Mouse (Mus musculus) regulatory T cell (primary cell): ENCODE data around the gene Rec8.

Source experiments
- in situ Hi-C: fragments of 300-600 bp; cut with MboI, MseI; formaldehyde crosslinking; loops from one replicate; pipeline ENCODE4 v1.15.1; 2025; ENCODE audit warnings: high pct_unique_total_duplicates

Rec8 gene

GRCm38 (mm10) chr14:55590748-55591330 lies 27.0 kb upstream of the Rec8 start, which contains the start of gene Psme2:
TSS of gene Psme2 (minus strand) at chr14:55591113.
- in situ Hi-C loops: loop anchor here (25.0 kb wide), 1 partner anchor 704 kb away; the partner anchor contains the start of genes Bcl2l2, Gm20521, Pabpn1 and Ppp1r3e

- in situ Hi-C loops: loop anchor here (25.0 kb wide), 1 partner anchor 704 kb away; the partner anchor contains the start of genes Bcl2l2, Gm20521, Pabpn1 and Ppp1r3e
Observed at GRCm38 (mm10) chr14:55591331-55591891, 26.4 kb upstream of the Rec8 start, which contains the start of gene Rnf31. TSS of gene Rnf31 (plus strand) at chr14:55591708.

GRCm38 (mm10) chr14:55592226-55592625 lies 25.6 kb upstream of the Rec8 start:
- in situ Hi-C loops: loop anchor here (25.0 kb wide), 1 partner anchor 705 kb away; the partner anchor contains the start of genes Bcl2l2, Gm20521, Pabpn1 and Ppp1r3e

- in situ Hi-C loops: loop anchor here (25.0 kb wide), 1 partner anchor 709 kb away; the partner anchor contains the start of genes Bcl2l2, Gm20521, Pabpn1 and Ppp1r3e
Observed at GRCm38 (mm10) chr14:55596036-55596690, 21.7 kb upstream of the Rec8 start.

- in situ Hi-C loops: loop anchor here (25.0 kb wide), 1 partner anchor 711 kb away; the partner anchor contains the start of genes Bcl2l2, Gm20521, Pabpn1 and Ppp1r3e
Observed at GRCm38 (mm10) chr14:55598521-55599390, 19.1 kb upstream of the Rec8 start.

- in situ Hi-C loops: no loop called here
Observed at GRCm38 (mm10) chr14:55603271-55603632, 14.6 kb upstream of the Rec8 start, which contains the start of gene Irf9. TSS of gene Irf9 (plus strand) at chr14:55603571.

- in situ Hi-C loops: no loop called here
Observed at GRCm38 (mm10) chr14:55603633-55604576, 13.9 kb upstream of the Rec8 start.

- in situ Hi-C loops: no loop called here
Observed at GRCm38 (mm10) chr14:55604823-55605222, 13.0 kb upstream of the Rec8 start.

GRCm38 (mm10) chr14:55605743-55606459 lies 11.9 kb upstream of the Rec8 start:
- in situ Hi-C loops: no loop called here

- in situ Hi-C loops: no loop called here
Observed at GRCm38 (mm10) chr14:55608339-55608738, 9.5 kb upstream of the Rec8 start.

- in situ Hi-C loops: no loop called here
Observed at GRCm38 (mm10) chr14:55613346-55613745, 4.5 kb upstream of the Rec8 start.

GRCm38 (mm10) chr14:55614565-55615178 lies 3.2 kb upstream of the Rec8 start:
- in situ Hi-C loops: no loop called here

GRCm38 (mm10) chr14:55615876-55616275 lies 2.0 kb upstream of the Rec8 start:
- in situ Hi-C loops: no loop called here

GRCm38 (mm10) chr14:55616844-55617243 lies 993 bp upstream of the Rec8 start:
- in situ Hi-C loops: no loop called here

GRCm38 (mm10) chr14:55618486-55619195 lies 804 bp downstream of the Rec8 start:
- in situ Hi-C loops: no loop called here

- in situ Hi-C loops: no loop called here
Observed at GRCm38 (mm10) chr14:55628077-55628827, 10.4 kb downstream of the Rec8 start.

GRCm38 (mm10) chr14:55629312-55629711 lies 11.5 kb downstream of the Rec8 start:
- in situ Hi-C loops: no loop called here
